Mouse (Mus musculus) cerebellum, adult 11 months (tissue): ENCODE data around the gene Bbip1.

Experiments used
- DNase-seq: peaks from one replicate; pipeline ENCODE4 v3.0.0; 2022

Gene Bbip1

DNA sequence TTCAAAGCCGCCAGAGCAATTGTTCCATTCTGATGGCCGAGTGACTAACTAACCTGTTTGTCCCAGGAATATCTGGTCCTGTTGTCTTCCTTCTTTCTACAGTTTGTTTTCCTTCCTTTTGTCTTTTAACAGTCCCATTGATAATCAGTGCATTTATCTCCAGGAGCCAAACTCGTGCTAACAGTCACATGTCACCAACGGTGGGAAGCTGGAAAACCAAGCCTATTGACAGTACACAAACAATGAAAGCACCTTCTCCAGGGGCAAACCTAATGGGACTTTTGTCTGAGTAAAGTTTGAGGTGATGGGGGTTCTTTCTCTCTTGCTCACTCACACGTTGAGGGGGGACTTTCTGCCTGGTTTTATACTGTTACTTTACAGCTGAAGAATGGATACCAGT, 54.2 kb downstream of the Bbip1 start:
- DNase-seq, result no peak

DNA sequence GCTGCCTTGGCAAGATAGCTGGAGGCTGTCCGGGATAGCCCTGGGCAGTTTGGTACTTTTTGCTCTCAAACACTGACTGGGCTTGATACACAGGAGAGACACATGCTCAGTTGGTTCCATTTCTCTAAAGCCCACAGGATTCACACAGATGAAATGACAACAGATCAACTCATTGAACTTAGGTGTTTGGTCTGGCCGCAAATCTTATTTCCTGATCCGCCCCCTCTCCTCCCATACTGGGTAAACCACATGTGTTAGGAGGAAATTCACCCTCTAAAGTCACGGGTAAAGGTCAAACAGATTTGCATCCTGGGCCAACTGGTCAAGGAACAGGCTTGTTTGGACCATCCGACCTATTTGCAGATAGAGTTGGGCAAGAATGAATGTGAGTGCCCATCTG, 54.9 kb downstream of the Bbip1 start:
- no peak for DNase-seq

DNA sequence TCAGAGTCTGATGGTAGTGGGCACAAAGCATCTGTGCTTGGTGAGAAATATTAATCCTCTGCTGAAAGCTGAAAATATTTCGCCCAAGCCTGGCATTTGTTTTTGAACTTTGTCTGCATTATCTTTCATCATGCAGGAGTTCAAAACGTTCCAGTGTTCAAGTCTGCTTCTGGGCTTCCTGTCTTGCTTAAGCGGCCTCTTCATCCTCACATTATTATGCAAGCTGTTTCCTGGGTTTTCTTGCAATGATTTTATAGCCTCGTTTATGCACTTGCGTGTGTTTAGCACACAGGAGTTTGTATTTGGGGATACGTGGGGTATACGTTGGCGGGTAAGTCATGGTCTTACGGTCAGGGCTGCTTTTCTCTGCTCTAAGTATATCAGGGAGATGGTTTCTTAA, 56.1 kb downstream of the Bbip1 start:
- no peak for DNase-seq

GRCm38 (mm10) chr19:53887822-53888221, 56.6 kb downstream of the Bbip1 start:
- no peak for DNase-seq

GRCm38 (mm10) chr19:53886576-53887370, 57.7 kb downstream of the Bbip1 start:
- DNase-seq, result peak; percentile 12

DNA sequence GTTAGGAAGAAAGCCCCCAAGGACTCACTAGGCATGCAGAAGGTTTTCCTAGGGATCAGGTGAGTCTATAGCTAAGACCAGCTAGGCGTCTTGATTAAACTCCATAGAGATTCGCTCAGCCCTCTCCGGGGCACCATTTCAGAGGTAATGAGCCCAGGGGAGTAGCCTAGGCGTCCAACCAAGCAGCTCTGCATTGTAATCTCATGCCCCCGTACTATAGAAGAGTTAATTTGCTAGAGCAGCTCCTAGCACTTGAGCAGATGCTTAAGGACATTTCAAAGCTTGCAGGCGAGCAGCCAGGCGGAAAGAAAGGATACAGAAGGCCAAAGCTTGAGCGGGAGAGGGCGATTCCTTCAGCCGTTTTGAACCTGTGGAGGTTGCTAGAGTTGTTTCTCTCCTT, 59.0 kb downstream of the Bbip1 start:
- DNase-seq, result no peak

GRCm38 (mm10) chr19:53881786-53882185, 62.6 kb downstream of the Bbip1 start:
- no peak for DNase-seq

- no peak for DNase-seq
Measured at GRCm38 (mm10) chr19:53880460-53880859, 64.0 kb downstream of the Bbip1 start.
